Mouse (Mus musculus) lung, postnatal 0 days (tissue): ENCODE measurements around the gene Rtn1. TPM values are rescaled to one million over a fixed set of nuclear protein-coding genes. Genes with fewer than 3 reads are reported as not detected.

ENCODE experiments used
- ATAC-seq: fragments of 200-750 bp; cut with Nextera tagmentation; 2 replicates; pipeline ENCODE4 v1.8.0; 2017; ENCODE audit warnings: moderate library complexity
- DNase-seq: peaks from one replicate; pipeline ENCODE4 v3.0.0-alpha.2; 2016; ENCODE audit warnings: low spot score
- H3K27ac ChIP-seq: fragments of 300-500 bp; sonication (generic); 2 replicates; pipeline ENCODE4 v1.5.1; 2014; ENCODE audit warnings: antibody characterized with exemption, mild to moderate bottlenecking, low read length, mixed read lengths
- H3K27me3 ChIP-seq: fragments of 300-500 bp; sonication (generic); replicated peaks from 2 replicates; pipeline ENCODE4 v1.6.1; 2014; ENCODE audit warnings: low read length, mixed read lengths; ENCODE audit not compliant: insufficient read depth
- H3K36me3 ChIP-seq: fragments of 300-500 bp; sonication (generic); 2 replicates; pipeline ENCODE4 v1.6.1; 2014; ENCODE audit warnings: low read length, mixed read lengths; ENCODE audit not compliant: insufficient read depth
- H3K4me1 ChIP-seq: fragments of 300-500 bp; sonication (generic); 2 replicates; pipeline ENCODE4 v1.6.1; 2014; ENCODE audit warnings: antibody characterized with exemption, low read depth, low read length, mixed read lengths; ENCODE audit not compliant: insufficient read depth
- H3K4me2 ChIP-seq: fragments of 300-500 bp; sonication (generic); replicated peaks from 2 replicates; pipeline ENCODE4 v1.6.1; 2014; ENCODE audit warnings: low read depth, mild to moderate bottlenecking, low read length, moderate library complexity, mixed read lengths
- H3K4me3 ChIP-seq: fragments of 300-500 bp; sonication (generic); 2 replicates; pipeline ENCODE4 v1.5.1; 2014; ENCODE audit warnings: low read depth, low read length
- H3K9ac ChIP-seq: fragments of 300-500 bp; sonication (generic); replicated peaks from 2 replicates; pipeline ENCODE4 v1.6.1; 2014; ENCODE audit warnings: low read depth, mild to moderate bottlenecking
- H3K9me3 ChIP-seq: fragments of 300-500 bp; sonication (generic); 2 replicates; pipeline ENCODE4 v1.6.1; 2016; ENCODE audit warnings: low read length, mixed read lengths
- CTCF ChIP-seq: IDR thresholded peaks from 2 replicates; pipeline ENCODE4 v1.5.1; 2016; ENCODE audit warnings: antibody characterized with exemption, mild to moderate bottlenecking
- EP300 ChIP-seq: IDR thresholded peaks from 2 replicates; pipeline ENCODE4 v1.6.1; 2016; ENCODE audit warnings: antibody characterized with exemption, mild to moderate bottlenecking, control low read depth
- WGBS: fragments of 180-500 bp; shearing (Covaris S2); extraction: QIAGEN DNeasy Blood & Tissue Kit; methylation state at CpG from one replicate; pipeline ENCODE4 v1.1.7; 2014; 5-methylcytosine and 5-hydroxymethylcytosine counted together
- polyA plus RNA-seq: library from polyadenylated mRNA; unstranded; fragments of >200 nt; fragmentation: Nextera tagmentation; extraction: Ambion mirVana; gene quantifications from 2 replicates; pipeline ENCODE4 v1.2.1, GENCODE M21; 2015

Gene Rtn1
- polyA plus RNA-seq, 1 experiment from 2014 or later: 12.2 TPM

DNA sequence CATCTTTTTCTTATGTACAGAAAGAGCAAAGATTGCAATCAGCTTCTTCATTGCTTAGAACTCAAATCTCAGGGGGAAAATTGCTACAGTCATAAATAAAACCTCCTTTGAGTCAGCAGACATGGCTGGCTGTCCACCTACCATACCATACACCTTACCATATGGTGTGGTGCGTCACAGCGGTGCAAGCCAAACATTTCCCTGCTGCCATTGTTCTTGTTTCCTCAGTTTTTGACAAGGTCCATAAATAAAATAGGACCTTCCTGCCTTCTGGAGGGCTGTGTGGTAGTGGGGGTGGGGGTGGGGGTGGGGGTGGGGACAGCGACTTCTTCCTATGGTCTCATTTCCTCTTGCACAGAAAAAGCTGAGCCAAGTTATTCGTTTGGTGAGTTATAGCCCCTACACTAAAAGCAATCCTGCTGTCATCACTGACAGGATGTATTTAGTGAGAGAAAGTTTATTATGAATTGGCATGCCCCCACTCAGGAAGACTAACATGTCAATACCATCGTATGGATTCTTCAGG is 76.3 kb downstream of the Rtn1 start:
- ATAC-seq (peak; percentile 60), DNase-seq (peak; percentile 9)
- H3K9ac ChIP-seq: no peak overlapping the region
- no peak for TF ChIP-seq EP300
- no peak for TF ChIP-seq CTCF
- no peak overlapping the region for H3K27ac ChIP-seq
- no peak overlapping the region for H3K4me3 ChIP-seq
- no peaks in the 10 kb centered on the region for H3K27me3 ChIP-seq
- H3K4me2 ChIP-seq: no peak overlapping the region
- no peaks in the 10 kb centered on the region for H3K36me3 ChIP-seq
- 52% methylated on average over 5 of the region's 5 CpGs for WGBS
- no peaks in the 10 kb centered on the region for H3K9me3 ChIP-seq
- no peaks in the 10 kb centered on the region for H3K4me1 ChIP-seq

DNA sequence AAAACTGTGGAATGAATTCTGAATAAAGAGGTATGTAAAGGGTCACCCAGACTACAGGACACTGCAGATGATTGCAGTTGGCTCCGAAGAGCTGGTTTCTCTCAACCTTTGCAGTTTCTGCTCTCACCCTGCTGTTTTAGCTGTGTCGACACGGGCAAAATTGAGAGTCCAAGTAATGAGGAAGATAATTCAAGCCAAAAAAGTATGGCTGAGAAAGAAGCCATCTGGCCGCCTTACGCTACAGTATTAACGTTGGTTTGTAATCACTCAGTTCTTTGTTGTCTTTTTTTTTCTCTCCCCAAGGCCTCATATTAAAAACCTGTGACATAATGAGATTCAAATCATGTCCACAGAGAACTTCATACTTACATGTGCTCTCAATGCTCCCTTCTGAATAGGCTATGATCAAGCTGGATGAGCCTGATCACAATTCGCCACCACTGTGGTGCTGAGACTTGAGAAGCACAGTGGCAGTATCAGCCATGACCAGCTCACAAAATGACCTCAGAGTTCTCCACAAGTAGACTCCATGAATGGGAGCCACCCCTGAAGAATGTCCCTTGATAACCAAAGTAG is 76.9 kb downstream of the Rtn1 start:
- Histone ChIP-seq H3K4me3 (no peak overlapping the region), H3K27ac (no peak overlapping the region), H3K4me1 (no peaks in the 10 kb centered on the region), H3K9me3 (no peaks in the 10 kb centered on the region), H3K9ac (no peak overlapping the region), H3K27me3 (no peaks in the 10 kb centered on the region), H3K36me3 (no peaks in the 10 kb centered on the region), H3K4me2 (no peak overlapping the region)
- DNase-seq (peak; percentile 14), ATAC-seq (no peak)
- 70% methylated on average over 7 of the region's 7 CpGs for WGBS
- no peak for TF ChIP-seq CTCF
- TF ChIP-seq EP300: no peak

- H3K4me2 ChIP-seq: no peak overlapping the region
- H3K4me3 ChIP-seq: no peak overlapping the region
- DNase-seq (no peak), ATAC-seq (no peak)
- TF ChIP-seq CTCF (no peak), EP300 (no peak)
- no peaks in the 10 kb centered on the region for H3K27me3 ChIP-seq
- H3K36me3 ChIP-seq: no peaks in the 10 kb centered on the region
- H3K9ac ChIP-seq: no peak overlapping the region
- no peaks in the 10 kb centered on the region for H3K9me3 ChIP-seq
- H3K4me1 ChIP-seq: no peaks in the 10 kb centered on the region
- no peak overlapping the region for H3K27ac ChIP-seq
These were observed 82.8 kb downstream of the Rtn1 start for GRCm38 (mm10) chr12:72326087-72326486.

GRCm38 (mm10) chr12:72325025-72325424 is 83.8 kb downstream of the Rtn1 start:
- 25% methylated on average over 5 of the region's 5 CpGs for WGBS

DNA sequence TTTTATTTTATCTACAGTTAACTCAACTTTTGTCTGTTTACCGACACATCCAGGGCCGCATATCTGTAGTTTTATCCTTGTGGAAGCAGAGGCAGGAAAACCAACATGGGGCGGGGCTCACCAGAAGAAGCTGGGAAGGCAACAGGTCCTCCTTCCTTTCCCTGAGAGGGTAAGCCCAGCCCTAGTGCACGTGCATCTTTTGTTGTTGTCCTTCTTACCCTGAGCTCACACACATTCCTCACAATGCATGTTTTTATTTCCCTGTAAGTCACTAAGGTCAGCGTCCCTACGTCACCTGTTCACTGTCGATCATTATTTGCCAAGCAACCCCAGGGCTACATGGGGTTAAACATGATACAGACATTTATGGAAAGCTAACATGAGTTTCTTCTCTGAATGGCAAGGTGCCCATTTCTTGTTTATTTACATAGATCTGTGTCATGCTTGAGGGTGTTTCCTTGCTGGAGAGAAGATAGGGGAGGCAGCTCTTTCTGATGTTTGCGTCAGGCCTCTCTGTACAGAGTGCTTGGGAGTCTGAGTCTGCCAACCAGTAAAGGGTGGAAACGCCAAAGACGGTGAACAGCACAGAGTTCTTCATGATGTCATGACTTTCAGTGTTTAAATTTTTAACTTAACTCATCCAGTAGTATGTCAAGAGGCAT is 84.5 kb downstream of the Rtn1 start:
- H3K9ac ChIP-seq: no peak overlapping the region
- 51% methylated on average over 10 of the region's 10 CpGs for WGBS
- peak; percentile 89 for ATAC-seq

More at GRCm38 (mm10) chr12:72325025-72325424, 83.8 kb downstream of the Rtn1 start:
- Histone ChIP-seq H3K9ac (no peak overlapping the region), H3K27ac (no peak overlapping the region), H3K9me3 (no peaks in the 10 kb centered on the region), H3K4me2 (no peak overlapping the region), H3K4me1 (no peaks in the 10 kb centered on the region), H3K36me3 (no peaks in the 10 kb centered on the region), H3K27me3 (no peaks in the 10 kb centered on the region), H3K4me3 (no peak overlapping the region)
- no peak for DNase-seq
- ATAC-seq: no peak
- no peak for TF ChIP-seq EP300
- no peak for TF ChIP-seq CTCF

DNA sequence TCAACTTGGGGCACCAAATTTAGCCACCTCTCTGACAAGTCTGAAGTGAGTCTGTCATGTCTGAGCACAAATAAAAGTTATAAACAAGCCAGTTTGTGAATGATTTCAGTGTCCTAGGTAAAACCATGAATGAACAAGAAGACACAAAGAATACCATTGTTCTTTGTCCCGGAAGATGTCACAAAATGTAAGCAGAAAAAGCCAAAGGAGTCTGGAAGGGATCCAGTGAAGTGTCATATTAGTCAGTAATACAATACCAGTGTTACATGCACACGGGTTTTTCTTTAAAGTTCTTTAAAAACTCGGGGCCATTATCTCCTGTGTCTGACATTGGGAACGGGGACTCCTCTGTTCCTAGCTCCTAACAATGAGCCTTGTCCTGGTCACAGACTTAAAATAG is 85.1 kb downstream of the Rtn1 start:
- 33% methylated on average over 4 of the region's 4 CpGs for WGBS
- peak; percentile 52 for DNase-seq
- ATAC-seq: peak; percentile 55; the same call in 1 of the 2 replicates

More for the DNA sequence above, 84.5 kb downstream of the Rtn1 start:
- Histone ChIP-seq H3K4me1 (no peaks in the 10 kb centered on the region), H3K27me3 (no peaks in the 10 kb centered on the region), H3K9me3 (no peaks in the 10 kb centered on the region), H3K36me3 (no peaks in the 10 kb centered on the region), H3K4me2 (no peak overlapping the region), H3K27ac (peak overlapping the region; percentile 9; the same call in 1 of the 2 replicates), H3K4me3 (no peak overlapping the region)
- TF ChIP-seq EP300 (peak; percentile 28; the same call in 1 of the 2 replicates), CTCF (no peak)
- DNase-seq: peak; percentile 66

More for the DNA sequence above, 85.1 kb downstream of the Rtn1 start:
- Histone ChIP-seq H3K9ac (no peak overlapping the region), H3K4me2 (no peak overlapping the region), H3K9me3 (no peaks in the 10 kb centered on the region), H3K4me1 (no peaks in the 10 kb centered on the region), H3K36me3 (no peaks in the 10 kb centered on the region), H3K4me3 (no peak overlapping the region), H3K27me3 (no peaks in the 10 kb centered on the region), H3K27ac (peak overlapping the region; percentile 9; the same call in 1 of the 2 replicates)
- TF ChIP-seq CTCF (no peak), EP300 (no peak)
